Mouse (Mus musculus): ENCODE data around the gene Srrm3. TPM values are rescaled to one million over a fixed set of nuclear protein-coding genes. Genes with fewer than 3 reads are reported as not detected.

The Srrm3 gene
- not detected for total RNA-seq (2021)
- long read RNA-seq, experiment 1, partial matches to known transcripts: 0 of 1 reads
- long read RNA-seq, experiment 1, other reads (novel, unspliced or antisense): 1 of 1 reads
- long read RNA-seq, experiment 2: 0 reads

DNA sequence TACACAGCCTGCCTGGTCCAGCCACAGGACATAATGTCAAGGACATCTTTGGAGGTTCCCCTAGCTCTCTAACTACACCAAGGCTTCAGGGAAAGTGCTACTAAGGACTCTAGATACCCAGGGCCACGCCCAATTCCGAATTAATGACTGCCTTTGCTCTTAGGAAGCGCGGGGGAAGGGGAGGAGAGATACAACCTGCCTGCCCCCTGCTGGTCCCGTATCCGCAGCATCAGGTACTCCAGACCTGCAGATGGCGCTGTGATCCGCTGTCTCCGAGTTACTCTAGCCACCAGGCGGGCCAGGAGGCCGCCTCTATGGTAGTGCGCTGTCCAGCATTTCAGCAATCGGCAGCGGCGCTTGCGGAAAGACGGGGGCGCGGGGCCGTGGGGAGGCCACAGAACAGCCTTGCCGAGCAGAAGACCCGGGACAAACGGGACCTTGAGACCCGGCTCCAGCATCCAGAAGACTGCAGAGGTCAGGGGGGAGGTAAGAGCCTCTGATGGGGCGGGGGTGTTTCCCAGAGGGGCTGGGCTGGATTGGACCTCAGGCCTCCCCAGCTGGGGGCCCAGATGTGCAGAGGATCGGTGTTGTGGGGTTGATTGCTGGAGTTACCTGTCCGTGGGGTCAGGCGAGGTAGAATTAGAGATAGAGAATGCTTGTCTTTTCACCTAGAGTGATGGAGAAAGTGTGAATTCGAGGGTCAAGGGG lies at the start of gene Srrm3:
Gene Srrm3, plus strand, starts transcription at position 336 of the 708 bp plus-strand sequence.
- intact Hi-C loops (cut with DNase I): loop anchor here (5.0 kb wide), 1 partner anchor 36 kb away; no protein-coding TSS in a partner anchor
- Histone ChIP-seq H3K27ac (no peak within 1 kb of the TSS), H3K4me3 (no peak within 1 kb of the TSS)
- peak; percentile 92 for DNase-seq
- TF ChIP-seq CTCF (IDR thresholded peaks at IDR 0.05): no peak; the same call in 1 of the 2 replicates

DNA sequence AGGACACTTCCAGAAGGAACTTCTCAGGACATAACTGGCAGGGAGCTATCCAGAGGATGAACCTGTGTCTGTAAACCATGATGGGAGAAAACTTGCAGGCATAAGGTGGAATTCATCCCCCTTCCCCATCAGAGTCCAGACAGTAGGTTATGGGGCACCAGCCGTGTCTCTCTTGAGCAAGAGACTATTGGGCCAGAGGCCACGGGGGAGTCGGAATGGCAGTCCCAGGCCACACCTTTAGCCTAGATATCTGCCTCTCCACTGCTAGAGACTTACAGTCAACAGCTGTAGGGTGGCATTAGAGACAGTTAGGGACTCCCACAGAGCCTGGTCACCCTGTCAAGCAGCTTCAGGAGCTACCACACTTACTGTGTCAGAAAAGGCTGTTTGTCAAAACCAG lies 44.8 kb upstream of the Srrm3 start:
- Histone ChIP-seq H3K4me3 (no peak overlapping the region), H3K27ac (no peak overlapping the region)
- no peak for TF ChIP-seq CTCF (IDR thresholded peaks at IDR 0.05)
- DNase-seq: no peak
- intact Hi-C loops (cut with DNase I): loop anchor here (2.0 kb wide), 1 partner anchor 131 kb away; no protein-coding TSS in a partner anchor

DNA sequence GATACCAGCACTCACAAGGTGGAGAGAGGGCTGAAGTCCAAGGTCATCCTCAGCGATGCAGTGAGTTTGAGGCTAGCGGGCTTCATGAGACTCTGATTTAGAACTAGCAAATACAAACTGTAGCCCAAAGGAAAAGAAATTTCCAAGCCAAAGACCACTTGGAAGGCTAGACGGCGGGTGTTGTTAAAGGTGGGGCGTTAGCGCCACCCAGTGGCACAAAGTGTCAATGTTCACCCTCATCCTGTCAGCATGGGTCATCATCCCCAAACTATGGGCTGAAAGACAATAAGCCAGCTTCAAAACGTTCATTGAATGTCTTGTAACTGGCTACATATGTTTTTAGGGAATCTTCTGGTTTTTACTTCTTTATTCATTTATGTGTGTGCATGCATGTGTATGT lies 43.2 kb upstream of the Srrm3 start:
- Histone ChIP-seq H3K27ac (no peak overlapping the region), H3K4me3 (no peak overlapping the region)
- peak; percentile 67 for DNase-seq
- intact Hi-C loops (cut with DNase I): loop anchor here (1.0 to 2.0 kb wide), 2 partner anchors 133 to 147 kb away; no protein-coding TSS in a partner anchor
- TF ChIP-seq CTCF (IDR thresholded peaks at IDR 0.05): peak; percentile 89

DNA sequence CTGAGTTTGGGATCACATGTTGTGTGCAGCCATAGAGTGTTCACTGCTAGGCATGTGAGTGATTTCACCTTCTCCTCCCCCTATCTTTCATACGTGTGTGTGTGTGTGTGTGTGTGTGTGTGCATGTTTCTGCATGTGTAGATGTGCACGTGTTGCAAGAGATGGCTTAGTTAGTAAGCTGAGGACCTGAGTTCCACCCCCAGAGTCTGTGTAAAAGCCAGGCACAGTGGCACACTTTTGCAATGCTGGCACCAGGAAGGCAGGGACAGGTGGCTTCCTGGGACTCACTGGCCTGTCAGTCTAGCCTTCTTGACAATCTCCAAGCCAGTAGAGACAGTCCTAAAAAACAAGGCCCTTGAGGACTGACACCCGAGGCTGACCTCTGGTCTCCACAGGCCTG lies 41.7 kb upstream of the Srrm3 start:
- DNase-seq: no peak
- intact Hi-C loops (cut with DNase I): no loop called here
- Histone ChIP-seq H3K27ac (no peak overlapping the region), H3K4me3 (no peak overlapping the region)
- no peak for TF ChIP-seq CTCF (IDR thresholded peaks at IDR 0.05)

DNA sequence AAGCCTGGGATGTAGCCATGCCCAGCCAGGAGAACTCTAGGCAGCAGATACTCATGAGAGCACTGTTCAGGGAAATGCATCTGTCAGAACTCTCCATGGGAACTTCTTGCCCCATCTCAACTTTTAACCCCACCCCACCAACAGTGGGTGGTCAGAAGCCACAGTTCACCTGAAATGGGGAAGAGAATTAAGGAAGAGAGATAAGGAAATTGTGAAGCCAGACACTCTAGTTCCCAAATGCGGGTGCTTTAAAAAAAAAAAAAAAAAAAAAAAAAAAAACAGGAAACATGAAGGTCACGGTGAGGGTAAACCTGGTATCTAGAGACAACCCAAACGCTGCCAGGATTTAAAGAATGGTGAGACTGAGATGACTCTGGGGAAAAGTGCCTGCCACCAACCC lies 34.2 kb upstream of the Srrm3 start:
- intact Hi-C loops (cut with DNase I): no loop called here
- Histone ChIP-seq H3K27ac (no peak overlapping the region), H3K4me3 (no peak overlapping the region)
- no peak for DNase-seq
- TF ChIP-seq CTCF (IDR thresholded peaks at IDR 0.05): no peak

DNA sequence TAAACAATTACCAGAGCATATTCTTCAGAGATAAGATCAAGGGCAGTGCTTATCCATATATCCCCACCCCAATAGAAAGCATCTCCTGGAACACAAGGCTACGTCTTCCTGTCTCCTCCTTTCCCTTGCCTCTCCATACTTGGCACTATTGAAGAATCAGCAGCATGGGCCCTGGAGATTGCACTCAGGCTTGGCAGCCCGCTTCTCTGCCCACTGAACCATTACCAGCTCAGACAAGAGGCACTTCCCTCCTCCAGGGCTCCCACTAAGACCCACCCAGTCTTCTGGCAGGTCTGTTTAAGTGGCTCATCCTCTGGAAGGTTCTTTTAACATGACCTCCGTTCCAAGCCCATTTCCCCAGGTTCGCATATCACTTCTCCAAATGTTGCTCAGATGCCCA lies 30.1 kb upstream of the Srrm3 start:
- Histone ChIP-seq H3K4me3 (no peak overlapping the region), H3K27ac (no peak overlapping the region)
- intact Hi-C loops (cut with DNase I): no loop called here
- no peak for TF ChIP-seq CTCF (IDR thresholded peaks at IDR 0.05)
- no peak for DNase-seq

DNA sequence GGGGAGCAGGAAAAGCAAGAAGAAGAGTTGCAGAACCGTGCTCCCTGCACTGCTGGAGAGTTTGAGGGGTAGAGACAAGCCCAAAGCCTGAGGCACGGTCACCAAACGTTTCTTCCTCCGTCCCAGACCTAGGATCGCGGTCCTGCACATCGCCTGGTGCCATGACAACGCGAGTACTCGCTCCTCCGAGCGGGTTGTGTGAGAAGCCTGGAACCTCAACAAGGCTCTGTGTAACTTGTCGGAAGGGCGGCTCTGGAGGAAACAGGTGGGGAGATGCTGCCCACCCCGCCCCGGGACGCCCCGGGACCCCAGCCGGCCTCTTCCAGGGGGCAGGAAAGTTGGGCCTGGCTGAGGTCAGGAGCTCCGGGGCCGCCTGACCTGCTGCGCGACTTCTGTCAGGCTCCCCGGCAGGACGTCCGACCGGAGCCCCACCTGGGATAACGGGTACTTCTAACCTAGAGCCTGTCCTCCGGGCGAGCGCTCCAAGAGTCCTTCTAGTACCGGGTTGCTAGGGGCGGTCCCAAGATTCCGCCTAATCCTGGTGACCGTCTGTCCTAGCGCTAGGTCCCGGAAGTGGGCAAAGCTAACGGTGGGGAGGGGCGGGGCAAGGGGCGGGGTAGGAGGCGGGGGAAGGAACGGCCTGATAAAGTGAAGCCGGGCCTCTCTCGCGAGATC lies 28.8 kb upstream of the Srrm3 start, which contains the start of gene Styxl1:
Gene Styxl1, minus strand, starts transcription at position 590 of the 675 bp plus-strand sequence.
- TF ChIP-seq CTCF (IDR thresholded peaks at IDR 0.05): no peak
- peak within 1 kb of the TSS; percentile 99 for H3K27ac ChIP-seq
- intact Hi-C loops (cut with DNase I): loop anchor here (2.0 kb wide), 1 partner anchor 145 kb away; the partner anchor contains the start of gene Rhbdd2
- DNase-seq: no peak
- H3K4me3 ChIP-seq: peak within 1 kb of the TSS; percentile 93

DNA sequence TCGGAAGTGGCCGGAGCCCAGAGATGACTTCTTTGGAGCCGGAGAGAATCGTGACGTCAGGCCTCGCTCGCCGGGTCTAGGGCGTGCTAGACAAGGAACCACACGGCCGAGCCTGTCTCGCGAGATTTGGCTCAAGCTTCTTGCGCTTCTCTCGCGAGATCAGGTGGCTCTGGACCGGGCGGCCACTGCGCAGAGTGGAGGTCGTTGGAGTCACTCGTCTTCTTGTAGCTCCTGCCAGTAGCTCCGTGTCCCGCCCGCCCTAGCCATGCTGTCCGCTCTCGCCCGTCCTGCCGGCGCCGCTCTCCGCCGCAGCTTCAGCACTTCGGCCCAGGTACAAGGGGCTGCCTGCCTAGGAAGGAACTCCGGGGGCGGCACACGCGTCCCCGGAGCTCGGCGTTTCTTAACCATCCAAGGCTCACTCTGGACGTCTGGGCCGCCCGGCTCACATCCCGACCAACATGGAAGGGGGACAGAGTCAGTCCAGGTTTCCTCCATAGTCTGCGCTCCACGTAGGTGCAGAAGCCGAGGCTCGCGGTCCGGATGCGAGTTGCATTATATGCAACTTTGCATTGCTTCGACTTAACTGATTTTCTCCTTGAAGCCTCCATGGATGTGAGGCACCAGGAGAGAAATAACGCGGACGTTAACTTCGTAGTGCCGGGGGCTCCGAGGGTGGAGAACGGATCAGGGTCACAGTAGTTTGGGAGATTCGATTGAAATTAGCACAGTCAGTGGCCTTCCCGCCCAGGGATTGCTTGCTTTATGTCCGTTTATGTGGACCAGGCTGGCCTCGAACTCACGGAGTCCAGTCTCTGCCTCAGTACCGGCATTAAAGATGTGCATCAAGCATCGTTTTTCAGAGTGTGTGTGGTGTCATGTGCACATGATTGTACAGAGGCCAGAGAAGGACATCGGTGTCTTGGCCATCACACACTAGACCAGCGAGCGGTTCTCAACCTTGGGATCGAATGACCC lies 27.9 kb upstream of the Srrm3 start, which contains the start of gene Mdh2:
Gene Mdh2, plus strand, starts transcription at position 10 of the 975 bp plus-strand sequence.
- Histone ChIP-seq H3K4me3 (peak within 1 kb of the TSS; percentile 93), H3K27ac (peak within 1 kb of the TSS; percentile 99)
- DNase-seq: peak; percentile 100
- no peak for TF ChIP-seq CTCF (IDR thresholded peaks at IDR 0.05)
- intact Hi-C loops (cut with DNase I): loop anchor here (2.0 kb wide), 1 partner anchor 146 kb away; the partner anchor contains the start of gene Rhbdd2

DNA sequence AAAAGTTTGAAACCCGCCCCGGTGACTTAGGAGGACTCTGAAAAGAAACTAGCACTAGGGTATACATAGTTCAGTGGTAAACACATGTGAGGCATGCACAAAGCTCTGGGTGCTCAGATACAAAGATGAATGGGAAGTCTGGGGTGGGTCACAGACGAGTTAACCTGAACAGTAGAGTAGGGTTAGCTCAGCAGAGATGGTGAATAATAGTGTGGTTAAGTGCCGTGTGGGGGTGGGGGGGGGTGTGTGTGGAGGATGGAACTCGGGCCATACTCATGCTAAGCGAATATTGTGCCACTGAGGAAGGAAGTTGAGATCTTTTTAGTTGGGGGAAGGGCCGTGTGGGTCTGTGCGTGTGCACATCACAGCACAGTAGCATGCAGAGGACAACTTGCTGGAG lies 26.4 kb upstream of the Srrm3 start:
- Histone ChIP-seq H3K4me3 (peak overlapping the region; percentile 93), H3K27ac (peak overlapping the region; percentile 99; the same call in 1 of the 2 replicates)
- intact Hi-C loops (cut with DNase I): no loop called here
- DNase-seq: no peak
- TF ChIP-seq CTCF (IDR thresholded peaks at IDR 0.05): no peak

DNA sequence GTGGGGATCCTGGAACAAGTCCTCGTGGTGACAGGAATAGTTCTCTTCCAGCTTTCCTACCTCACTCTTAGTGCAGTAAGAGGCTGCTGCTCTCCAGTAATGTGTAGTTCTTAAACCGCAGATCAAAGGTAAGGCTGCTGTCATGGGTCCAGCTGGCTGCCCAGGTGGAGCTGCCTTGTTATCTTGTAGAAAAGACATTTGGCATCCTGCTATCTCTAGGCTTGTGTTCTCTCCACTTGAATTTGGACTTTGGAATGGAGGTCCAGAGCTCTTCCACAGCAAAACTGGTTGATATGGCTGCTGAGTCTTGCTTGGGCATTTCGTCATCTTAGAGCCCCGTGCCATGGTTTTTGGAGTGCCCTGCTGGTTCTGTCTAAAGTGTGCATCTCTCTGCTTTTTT lies 23.8 kb upstream of the Srrm3 start:
- Histone ChIP-seq H3K4me3 (no peak overlapping the region), H3K27ac (no peak overlapping the region)
- intact Hi-C loops (cut with DNase I): no loop called here
- DNase-seq: no peak
- TF ChIP-seq CTCF (IDR thresholded peaks at IDR 0.05): no peak

DNA sequence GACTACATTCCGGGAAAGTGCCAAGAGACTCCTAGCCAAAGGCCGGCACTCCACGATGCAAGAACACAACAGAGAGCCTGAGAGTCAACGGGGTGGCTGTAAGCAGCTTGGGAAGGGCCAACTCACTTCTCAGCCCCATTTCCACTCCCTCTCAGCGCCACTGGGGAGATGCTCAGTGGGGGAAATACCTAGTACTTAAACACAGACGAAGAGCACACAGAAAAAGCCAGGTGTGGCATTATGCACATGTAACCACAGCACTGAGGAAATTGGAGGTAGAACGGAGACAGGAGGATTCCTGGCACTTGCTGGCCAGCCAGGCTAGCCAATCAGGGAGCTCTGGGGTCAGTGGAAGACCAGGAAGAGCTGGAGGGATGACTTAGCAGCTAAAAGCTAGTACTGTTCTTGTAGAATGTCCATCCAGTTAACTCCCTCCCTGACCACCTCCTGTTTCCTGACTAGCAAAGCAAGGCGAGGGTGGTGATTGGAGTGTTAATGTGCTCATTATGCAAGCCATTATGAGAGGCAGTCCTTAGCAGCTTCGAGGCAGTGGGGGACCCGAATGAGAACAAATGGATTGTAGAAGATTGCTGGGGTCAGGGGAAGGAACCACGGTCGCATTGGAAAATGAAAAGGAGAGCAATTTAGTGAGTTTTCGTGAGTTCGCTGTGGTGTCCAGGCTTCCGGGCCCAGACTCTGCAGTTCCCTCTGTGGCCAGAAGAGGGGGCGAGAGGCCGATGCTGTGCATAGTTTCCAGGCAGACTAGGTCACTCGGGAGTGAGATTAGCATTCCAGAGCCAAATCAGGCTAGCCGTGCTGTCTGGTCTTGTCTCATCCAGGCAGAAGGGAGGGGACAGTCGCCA lies 12.5 kb upstream of the Srrm3 start:
- intact Hi-C loops (cut with DNase I): loop anchor here (1.0 kb wide), 1 partner anchor 61 kb away; no protein-coding TSS in a partner anchor
- TF ChIP-seq CTCF (IDR thresholded peaks at IDR 0.05): no peak; the same call in 1 of the 2 replicates
- Histone ChIP-seq H3K27ac (peak overlapping the region; percentile 72), H3K4me3 (peak overlapping the region; percentile 63)
- peak; percentile 89 for DNase-seq
